Mouse (Mus musculus): ENCODE measurements around the gene Hoxa10.

The Hoxa10 gene

GRCm38 (mm10) chr6:52262463-52263320 is 22.0 kb upstream of the Hoxa10 start:
- no peak for DNase-seq (ENCODE audit: low spot score)

- no peak for DNase-seq (ENCODE audit: low spot score)
These were observed 21.3 kb upstream of the Hoxa10 start for GRCm38 (mm10) chr6:52261751-52262462.

GRCm38 (mm10) chr6:52260654-52261575 is 20.3 kb upstream of the Hoxa10 start, which contains the start of gene Hoxa13:
Gene Hoxa13 (minus strand): TSS chr6:52260880.
- DNase-seq (ENCODE audit: low spot score), result peak; percentile 75

- DNase-seq (ENCODE audit: low spot score), result peak; percentile 48
These were observed 19.2 kb upstream of the Hoxa10 start for GRCm38 (mm10) chr6:52259811-52260261.

GRCm38 (mm10) chr6:52259081-52259790 is 18.6 kb upstream of the Hoxa10 start:
- DNase-seq (ENCODE audit: low spot score), result no peak

GRCm38 (mm10) chr6:52256956-52257355 is 16.3 kb upstream of the Hoxa10 start:
- DNase-seq (ENCODE audit: low spot score), result peak; percentile 84

- peak; percentile 67 for DNase-seq (ENCODE audit: low spot score)
These were observed 13.2 kb upstream of the Hoxa10 start for GRCm38 (mm10) chr6:52253511-52254500.

- peak; percentile 54 for DNase-seq (ENCODE audit: low spot score)
These were observed 12.2 kb upstream of the Hoxa10 start for GRCm38 (mm10) chr6:52252775-52253376.

GRCm38 (mm10) chr6:52252016-52252774 is 11.5 kb upstream of the Hoxa10 start:
- no peak for DNase-seq (ENCODE audit: low spot score)

GRCm38 (mm10) chr6:52251177-52251879 is 10.7 kb upstream of the Hoxa10 start:
- peak; percentile 9 for DNase-seq (ENCODE audit: low spot score)

- DNase-seq (ENCODE audit: low spot score), result peak; percentile 4
These were observed 9.2 kb upstream of the Hoxa10 start for GRCm38 (mm10) chr6:52249826-52250225.

GRCm38 (mm10) chr6:52249415-52249738 is 8.7 kb upstream of the Hoxa10 start:
- peak; percentile 35 for DNase-seq (ENCODE audit: low spot score)

- DNase-seq (ENCODE audit: low spot score), result peak; percentile 40
These were observed 8.2 kb upstream of the Hoxa10 start for GRCm38 (mm10) chr6:52248638-52249414.

GRCm38 (mm10) chr6:52247766-52248637 is 7.3 kb upstream of the Hoxa10 start:
- peak; percentile 3 for DNase-seq (ENCODE audit: low spot score)

- peak; percentile 19 for DNase-seq (ENCODE audit: low spot score)
These were observed 6.3 kb upstream of the Hoxa10 start for GRCm38 (mm10) chr6:52246916-52247315.

- DNase-seq (ENCODE audit: low spot score), result peak; percentile 46
These were observed 5.7 kb upstream of the Hoxa10 start for GRCm38 (mm10) chr6:52246403-52246803.
